Mouse (Mus musculus): Measurements from ENCODE around the gene Alpl.

The Alpl gene

GRCm38 (mm10) chr4:137719378-137720077 lies 76.7 kb downstream of the Alpl start:
- DNase-seq (ENCODE audit: low spot score in 2 of 2): no peak

GRCm38 (mm10) chr4:137717671-137718070 lies 78.5 kb downstream of the Alpl start:
- no peak for DNase-seq (ENCODE audit: low spot score in 2 of 2)

GRCm38 (mm10) chr4:137717005-137717404 lies 79.2 kb downstream of the Alpl start:
- no peak for DNase-seq (ENCODE audit: low spot score in 2 of 2)

- DNase-seq (ENCODE audit: low spot score in 2 of 2): no peak
Observed at GRCm38 (mm10) chr4:137714020-137714624, 82.1 kb downstream of the Alpl start.

- DNase-seq (ENCODE audit: low spot score in 2 of 2): no peak
Observed at GRCm38 (mm10) chr4:137712963-137713362, 83.2 kb downstream of the Alpl start.

- peak in 1 of 2 experiments; percentile 63 for DNase-seq (ENCODE audit: low spot score in 2 of 2)
Observed at GRCm38 (mm10) chr4:137707216-137707990, 88.8 kb downstream of the Alpl start.

- DNase-seq (ENCODE audit: low spot score in 2 of 2): no peak
Observed at GRCm38 (mm10) chr4:137706510-137706909, 89.7 kb downstream of the Alpl start.

GRCm38 (mm10) chr4:137705379-137705778 lies 90.8 kb downstream of the Alpl start:
- no peak for DNase-seq (ENCODE audit: low spot score in 2 of 2)

- no peak for DNase-seq (ENCODE audit: low spot score in 2 of 2)
Observed at GRCm38 (mm10) chr4:137704561-137704960, 91.6 kb downstream of the Alpl start.

- DNase-seq (ENCODE audit: low spot score in 2 of 2): no peak
Observed at GRCm38 (mm10) chr4:137703077-137703476, 93.1 kb downstream of the Alpl start.

- no peak for DNase-seq (ENCODE audit: low spot score in 2 of 2)
Observed at GRCm38 (mm10) chr4:137700960-137701359, 95.2 kb downstream of the Alpl start.

- no peak for DNase-seq (ENCODE audit: low spot score in 2 of 2)
Observed at GRCm38 (mm10) chr4:137699264-137700211, 96.6 kb downstream of the Alpl start.

- no peak for DNase-seq (ENCODE audit: low spot score in 2 of 2)
Observed at GRCm38 (mm10) chr4:137698076-137698985, 97.9 kb downstream of the Alpl start.

- no peak for DNase-seq (ENCODE audit: low spot score in 2 of 2)
Observed at GRCm38 (mm10) chr4:137697156-137697885, 98.9 kb downstream of the Alpl start.

- DNase-seq (ENCODE audit: low spot score in 2 of 2): no peak
Observed at GRCm38 (mm10) chr4:137695900-137696299, 100.3 kb downstream of the Alpl start.

GRCm38 (mm10) chr4:137695300-137695699 lies 100.9 kb downstream of the Alpl start:
- DNase-seq (ENCODE audit: low spot score in 2 of 2): no peak

- DNase-seq (ENCODE audit: low spot score in 2 of 2): peak; percentile 61 to 76
Observed at GRCm38 (mm10) chr4:137692107-137692902, 103.9 kb downstream of the Alpl start.

Measured in left cerebral cortex, adult 9 months (tissue).